Mouse (Mus musculus) spleen, adult 18-20 months (tissue): ENCODE data around the gene Tent5c.

Source experiments
- DNase-seq, 2 experiments: peaks; one replicate each; pipeline ENCODE4 v3.0.0; 2022; ENCODE audit warnings: mixed read lengths in 2 of 2

Gene Tent5c

GRCm38 (mm10) chr3:100485390-100486132 lies 3.6 kb downstream of the Tent5c start:
- no peak for DNase-seq

- DNase-seq: no peak
Observed at GRCm38 (mm10) chr3:100482971-100483610, 6.0 kb downstream of the Tent5c start.

- no peak for DNase-seq
Observed at GRCm38 (mm10) chr3:100482324-100482911, 6.7 kb downstream of the Tent5c start.

GRCm38 (mm10) chr3:100480251-100481005 lies 8.7 kb downstream of the Tent5c start:
- no peak for DNase-seq

- DNase-seq: no peak
Observed at GRCm38 (mm10) chr3:100474950-100475472, 14.1 kb downstream of the Tent5c start.

GRCm38 (mm10) chr3:100474536-100474935 lies 14.6 kb downstream of the Tent5c start:
- DNase-seq: no peak

GRCm38 (mm10) chr3:100473146-100473545 lies 16.0 kb downstream of the Tent5c start:
- DNase-seq: no peak

GRCm38 (mm10) chr3:100470902-100471301 lies 18.2 kb downstream of the Tent5c start:
- DNase-seq: no peak

- no peak for DNase-seq
Observed at GRCm38 (mm10) chr3:100470101-100470500, 19.0 kb downstream of the Tent5c start.

- DNase-seq: no peak
Observed at GRCm38 (mm10) chr3:100466551-100466950, 22.6 kb downstream of the Tent5c start.

GRCm38 (mm10) chr3:100464596-100464995 lies 24.5 kb downstream of the Tent5c start:
- DNase-seq: no peak

- no peak for DNase-seq
Observed at GRCm38 (mm10) chr3:100463959-100464265, 25.2 kb downstream of the Tent5c start.

- DNase-seq: no peak
Observed at GRCm38 (mm10) chr3:100463160-100463958, 25.8 kb downstream of the Tent5c start.

GRCm38 (mm10) chr3:100462235-100463083 lies 26.7 kb downstream of the Tent5c start:
- DNase-seq: no peak

- no peak for DNase-seq
Observed at GRCm38 (mm10) chr3:100460510-100460909, 28.6 kb downstream of the Tent5c start.

- DNase-seq: no peak
Observed at GRCm38 (mm10) chr3:100443798-100444500, 45.2 kb downstream of the Tent5c start.

GRCm38 (mm10) chr3:100442499-100442898 lies 46.6 kb downstream of the Tent5c start:
- no peak for DNase-seq

GRCm38 (mm10) chr3:100440754-100441153 lies 48.4 kb downstream of the Tent5c start:
- DNase-seq: no peak

- DNase-seq: no peak
Observed at GRCm38 (mm10) chr3:100440009-100440408, 49.1 kb downstream of the Tent5c start.

GRCm38 (mm10) chr3:100439088-100439487 lies 50.0 kb downstream of the Tent5c start:
- no peak for DNase-seq
